Mouse (Mus musculus): Measurements from ENCODE around the gene Prkrip1. TPM values are rescaled to one million over a fixed set of nuclear protein-coding genes. Genes with fewer than 3 reads are reported as not detected.

The Prkrip1 gene
- polyA plus RNA-seq, 1 experiment: 67.8 TPM

GRCm38 (mm10) chr5:136143161-136143755, 55.5 kb downstream of the Prkrip1 start:
- Histone ChIP-seq H3K4me1 (peaks cover 71% of the 10 kb centered on the region), H3K4me3 (replicated peaks) (no peak overlapping the region), H3K27me3 (replicated peaks) (no peaks in the 10 kb centered on the region), H3K9me3 (no peaks in the 10 kb centered on the region), H3K36me3 (replicated peaks; ENCODE audit: low read length) (peaks cover 55% of the 10 kb centered on the region)
- TF ChIP-seq FLI1 (IDR thresholded peaks at IDR 0.05; ENCODE audit: low read length) (no peak), GATA1 (IDR thresholded peaks at IDR 0.05; ENCODE audit: borderline replicate concordance, low read length) (no peak)

- H3K36me3 ChIP-seq (replicated peaks; ENCODE audit: low read length): peaks cover 56% of the 10 kb centered on the region
- H3K9me3 ChIP-seq: no peaks in the 10 kb centered on the region
- no peak for TF ChIP-seq GATA1 (IDR thresholded peaks at IDR 0.05; ENCODE audit: borderline replicate concordance, low read length)
- no peak for TF ChIP-seq FLI1 (IDR thresholded peaks at IDR 0.05; ENCODE audit: low read length)
- H3K4me3 ChIP-seq (replicated peaks): no peak overlapping the region
- peaks cover 71% of the 10 kb centered on the region for H3K4me1 ChIP-seq
- no peaks in the 10 kb centered on the region for H3K27me3 ChIP-seq (replicated peaks)
Observed at GRCm38 (mm10) chr5:136142746-136143145, 56.0 kb downstream of the Prkrip1 start.

GRCm38 (mm10) chr5:136140057-136140482, 58.7 kb downstream of the Prkrip1 start:
- peaks cover 51% of the 10 kb centered on the region for H3K36me3 ChIP-seq (replicated peaks; ENCODE audit: low read length)
- no peak overlapping the region for H3K4me3 ChIP-seq (replicated peaks)
- TF ChIP-seq FLI1 (IDR thresholded peaks at IDR 0.05; ENCODE audit: low read length) (no peak), GATA1 (IDR thresholded peaks at IDR 0.05; ENCODE audit: borderline replicate concordance, low read length) (no peak)
- H3K27me3 ChIP-seq (replicated peaks): no peaks in the 10 kb centered on the region
- no peaks in the 10 kb centered on the region for H3K9me3 ChIP-seq
- H3K4me1 ChIP-seq: peaks cover 63% of the 10 kb centered on the region

GRCm38 (mm10) chr5:136139393-136139792, 59.4 kb downstream of the Prkrip1 start:
- Histone ChIP-seq H3K27me3 (replicated peaks) (no peaks in the 10 kb centered on the region), H3K9me3 (no peaks in the 10 kb centered on the region), H3K4me3 (replicated peaks) (no peak overlapping the region), H3K36me3 (replicated peaks; ENCODE audit: low read length) (peaks cover 57% of the 10 kb centered on the region), H3K4me1 (peaks cover 64% of the 10 kb centered on the region)
- TF ChIP-seq GATA1 (IDR thresholded peaks at IDR 0.05; ENCODE audit: borderline replicate concordance, low read length): no peak
- TF ChIP-seq FLI1 (IDR thresholded peaks at IDR 0.05; ENCODE audit: low read length): no peak

GRCm38 (mm10) chr5:136137658-136138274, 61.0 kb downstream of the Prkrip1 start:
- no peaks in the 10 kb centered on the region for H3K27me3 ChIP-seq (replicated peaks)
- H3K4me3 ChIP-seq (replicated peaks): peak overlapping the region; percentile 72
- H3K4me1 ChIP-seq: peaks cover 53% of the 10 kb centered on the region
- H3K9me3 ChIP-seq: no peaks in the 10 kb centered on the region
- TF ChIP-seq GATA1 (IDR thresholded peaks at IDR 0.05; ENCODE audit: borderline replicate concordance, low read length) (no peak), FLI1 (IDR thresholded peaks at IDR 0.05; ENCODE audit: low read length) (no peak)
- peaks cover 69% of the 10 kb centered on the region for H3K36me3 ChIP-seq (replicated peaks; ENCODE audit: low read length)

- Histone ChIP-seq H3K4me1 (peaks cover 58% of the 10 kb centered on the region), H3K36me3 (replicated peaks; ENCODE audit: low read length) (peaks cover 69% of the 10 kb centered on the region), H3K9me3 (no peaks in the 10 kb centered on the region), H3K27me3 (replicated peaks) (no peaks in the 10 kb centered on the region), H3K4me3 (replicated peaks) (peak overlapping the region; percentile 95)
- no peak for TF ChIP-seq FLI1 (IDR thresholded peaks at IDR 0.05; ENCODE audit: low read length)
- TF ChIP-seq GATA1 (IDR thresholded peaks at IDR 0.05; ENCODE audit: borderline replicate concordance, low read length): no peak
Observed at GRCm38 (mm10) chr5:136136292-136136990, 62.3 kb downstream of the Prkrip1 start.

- 0 out of 2 replicates have a peak, but pooled peaks have one; percentile 36 for TF ChIP-seq FLI1 (IDR thresholded peaks at IDR 0.05; ENCODE audit: low read length)
- TF ChIP-seq GATA1 (IDR thresholded peaks at IDR 0.05; ENCODE audit: borderline replicate concordance, low read length): no peak
- Histone ChIP-seq H3K36me3 (replicated peaks; ENCODE audit: low read length) (peaks cover 68% of the 10 kb centered on the region), H3K9me3 (no peaks in the 10 kb centered on the region), H3K4me3 (replicated peaks) (peak within 1 kb of the TSS; percentile 95), H3K27me3 (replicated peaks) (no peaks in the 10 kb centered on the region), H3K4me1 (peaks cover 65% of the 10 kb centered on the region)
Observed at GRCm38 (mm10) chr5:136135571-136136291, 63.0 kb downstream of the Prkrip1 start, which contains the start of the genes Lrwd1 and Alkbh4. Gene Lrwd1, minus strand, starts transcription at chr5:136136074. Gene Alkbh4, plus strand, starts transcription at chr5:136136146.

Other genes starting within 250 kb of the Prkrip1 start
- gene Ssc4d, start 224.4 kb downstream of the Prkrip1 start, polyA plus RNA-seq (2012; ENCODE audit: insufficient read depth, low replicate concordance): 5.0 and 13.7 TPM in 2 replicates
- gene Zp3, start 218.9 kb downstream of the Prkrip1 start, polyA plus RNA-seq (2012; ENCODE audit: insufficient read depth, low replicate concordance): not detected in 2 replicates
- gene Dtx2, start 204.2 kb downstream of the Prkrip1 start, polyA plus RNA-seq (2012; ENCODE audit: insufficient read depth, low replicate concordance): 23.7 and 30.1 TPM in 2 replicates
- 0.06 TPM in 1 of 2 replicates, not detected in the other for gene Upk3b, start 160.5 kb downstream of the Prkrip1 start, polyA plus RNA-seq (2012; ENCODE audit: insufficient read depth, low replicate concordance)
- gene Upk3bl, start 144.5 kb downstream of the Prkrip1 start, polyA plus RNA-seq (2012; ENCODE audit: insufficient read depth, low replicate concordance): not detected in 2 replicates
- gene Rasa4, start 115.0 kb downstream of the Prkrip1 start, polyA plus RNA-seq (2012; ENCODE audit: insufficient read depth, low replicate concordance): 4.4 and 18.1 TPM in 2 replicates
- 14.7 and 91.2 TPM in 2 replicates for gene Polr2j, start 82.3 kb downstream of the Prkrip1 start, polyA plus RNA-seq (2012; ENCODE audit: insufficient read depth, low replicate concordance)
- 47.2 and 54.5 TPM in 2 replicates for gene Lrwd1, start 62.9 kb downstream of the Prkrip1 start, polyA plus RNA-seq (2012; ENCODE audit: insufficient read depth, low replicate concordance)
- gene Alkbh4, start 62.8 kb downstream of the Prkrip1 start, polyA plus RNA-seq (2012; ENCODE audit: insufficient read depth, low replicate concordance): 37.3 and 77.1 TPM in 2 replicates
- gene Orai2, start 28.2 kb downstream of the Prkrip1 start, polyA plus RNA-seq (2012; ENCODE audit: insufficient read depth, low replicate concordance): 23.2 and 25.7 TPM in 2 replicates
- gene Sh2b2, start 47.6 kb upstream of the Prkrip1 start, polyA plus RNA-seq (2012; ENCODE audit: insufficient read depth, low replicate concordance): 10.7 and 17.8 TPM in 2 replicates

Measured in megakaryocyte, embryonic 14.5 days (primary cell).